Mouse (Mus musculus) embryonic fibroblast, embryonic 13.5 days (primary cell): Measurements from ENCODE around the gene Evc2. TPM values are rescaled to one million over a fixed set of nuclear protein-coding genes. Genes with fewer than 3 reads are reported as not detected.

Experiments used
- H3K27ac ChIP-seq: 2 replicates; pipeline ENCODE4 v1.5.1; 2012; ENCODE audit warnings: low read length, control low read depth, inconsistent platforms; ENCODE audit not compliant: insufficient read depth
- H3K4me1 ChIP-seq: 2 replicates; pipeline ENCODE4 v1.6.1; 2011; ENCODE audit warnings: low read length; ENCODE audit not compliant: control insufficient read depth, insufficient read depth
- H3K4me3 ChIP-seq: 2 replicates; pipeline ENCODE4 v1.5.1; 2011; ENCODE audit warnings: mild to moderate bottlenecking, control low read depth, low read length; ENCODE audit not compliant: insufficient read depth
- CTCF ChIP-seq: IDR thresholded peaks from 2 replicates; pipeline ENCODE4 v1.5.1; 2011; ENCODE audit warnings: mild to moderate bottlenecking, control low read depth, low read length, moderate library complexity, borderline replicate concordance; ENCODE audit not compliant: insufficient read depth
- POLR2A ChIP-seq: IDR thresholded peaks from 2 replicates; pipeline ENCODE4 v1.6.1; 2011; ENCODE audit warnings: low read depth, mild to moderate bottlenecking, control low read depth, low read length, moderate library complexity
- polyA plus RNA-seq: library from polyadenylated mRNA; stranded (reverse); fragments of >200 nt; gene quantifications from 2 replicates; pipeline ENCODE4 v1.2.4, GENCODE M21; 2011; ENCODE audit warnings: low read depth; ENCODE audit not compliant: missing spikeins, insufficient read length

Evc2 gene
- polyA plus RNA-seq, 1 experiment, result 32.8 TPM

GRCm38 (mm10) chr5:37390923-37391322 is 52.6 kb downstream of the Evc2 start:
- no peak for TF ChIP-seq CTCF
- no peak for TF ChIP-seq POLR2A
- no peaks in the 10 kb centered on the region for H3K4me1 ChIP-seq

GRCm38 (mm10) chr5:37391901-37392300 is 53.6 kb downstream of the Evc2 start:
- no peak overlapping the region for H3K4me3 ChIP-seq
- TF ChIP-seq CTCF (no peak), POLR2A (no peak)
- H3K4me1 ChIP-seq, result no peaks in the 10 kb centered on the region
- H3K27ac ChIP-seq, result no peak overlapping the region

More at GRCm38 (mm10) chr5:37390923-37391322, 52.6 kb downstream of the Evc2 start:
- H3K4me3 ChIP-seq, result no peak overlapping the region
- no peak overlapping the region for H3K27ac ChIP-seq

- Histone ChIP-seq H3K4me1 (no peaks in the 10 kb centered on the region), H3K27ac (no peak overlapping the region), H3K4me3 (no peak overlapping the region)
- TF ChIP-seq CTCF (no peak), POLR2A (no peak)
These were observed 57.1 kb downstream of the Evc2 start for GRCm38 (mm10) chr5:37395172-37396030.

- no peak overlapping the region for H3K4me3 ChIP-seq
- no peak overlapping the region for H3K27ac ChIP-seq
- H3K4me1 ChIP-seq, result no peaks in the 10 kb centered on the region
- TF ChIP-seq CTCF (no peak), POLR2A (no peak)
These were observed 80.7 kb downstream of the Evc2 start for GRCm38 (mm10) chr5:37419028-37419427.

- H3K27ac ChIP-seq, result no peak overlapping the region
- H3K4me1 ChIP-seq, result no peaks in the 10 kb centered on the region
These were observed 88.9 kb downstream of the Evc2 start for GRCm38 (mm10) chr5:37427210-37427609.

GRCm38 (mm10) chr5:37435417-37435816 is 97.1 kb downstream of the Evc2 start:
- H3K4me1 ChIP-seq, result no peaks in the 10 kb centered on the region
- no peak overlapping the region for H3K4me3 ChIP-seq
- no peak for TF ChIP-seq POLR2A
- no peak for TF ChIP-seq CTCF
- no peak overlapping the region for H3K27ac ChIP-seq

More at GRCm38 (mm10) chr5:37427210-37427609, 88.9 kb downstream of the Evc2 start:
- TF ChIP-seq CTCF (no peak), POLR2A (no peak)
- no peak overlapping the region for H3K4me3 ChIP-seq

GRCm38 (mm10) chr5:37442767-37443166 is 104.5 kb downstream of the Evc2 start:
- TF ChIP-seq CTCF (no peak), POLR2A (no peak)
- no peaks in the 10 kb centered on the region for H3K4me1 ChIP-seq
- no peak overlapping the region for H3K27ac ChIP-seq
- no peak overlapping the region for H3K4me3 ChIP-seq

- Histone ChIP-seq H3K27ac (no peak overlapping the region), H3K4me3 (no peak overlapping the region), H3K4me1 (no peaks in the 10 kb centered on the region)
- no peak for TF ChIP-seq POLR2A
- no peak for TF ChIP-seq CTCF
These were observed 109.2 kb downstream of the Evc2 start for GRCm38 (mm10) chr5:37447546-37447945.

GRCm38 (mm10) chr5:37456590-37456989 is 118.3 kb downstream of the Evc2 start:
- TF ChIP-seq POLR2A (no peak), CTCF (no peak)
- Histone ChIP-seq H3K4me3 (no peak overlapping the region), H3K4me1 (no peaks in the 10 kb centered on the region), H3K27ac (no peak overlapping the region)

- Histone ChIP-seq H3K27ac (no peak overlapping the region), H3K4me3 (no peak overlapping the region), H3K4me1 (no peaks in the 10 kb centered on the region)
- TF ChIP-seq POLR2A (no peak), CTCF (no peak)
These were observed 118.9 kb downstream of the Evc2 start for GRCm38 (mm10) chr5:37457191-37457590.

- Histone ChIP-seq H3K4me1 (no peaks in the 10 kb centered on the region), H3K4me3 (no peak overlapping the region), H3K27ac (no peak overlapping the region)
- TF ChIP-seq CTCF (no peak), POLR2A (no peak)
These were observed 119.5 kb downstream of the Evc2 start for GRCm38 (mm10) chr5:37457831-37458230.
